Mouse (Mus musculus) heart, adult 8-10 months (tissue): Measurements from ENCODE around the gene Hoxb8. TPM values are rescaled to one million over a fixed set of nuclear protein-coding genes. Genes with fewer than 3 reads are reported as not detected.

Source experiments
- DNase-seq: peaks from one replicate; pipeline ENCODE4 v3.0.0; 2022; ENCODE audit warnings: low spot score
- total RNA-seq, 4 experiments: library from RNA; stranded (reverse); gene quantifications; 2 replicates each; pipeline ENCODE4 v1.2.4; 2022

Gene Hoxb8
- total RNA-seq, 4 experiments from 2014 or later = not detected

GRCm38 (mm10) chr11:96314671-96315343 lies 33.1 kb downstream of the Hoxb8 start:
- DNase-seq = no peak

GRCm38 (mm10) chr11:96315344-96315681 lies 33.6 kb downstream of the Hoxb8 start:
- DNase-seq = no peak

- no peak for DNase-seq
Measured at GRCm38 (mm10) chr11:96316696-96317607, 35.2 kb downstream of the Hoxb8 start.

GRCm38 (mm10) chr11:96317608-96318367 lies 36.1 kb downstream of the Hoxb8 start, which contains the start of gene Hoxb4:
TSS of gene Hoxb4 (plus strand) at chr11:96318267.
- DNase-seq = no peak

GRCm38 (mm10) chr11:96318368-96319070 lies 36.8 kb downstream of the Hoxb8 start:
- DNase-seq = peak; percentile 67

- DNase-seq = no peak
Measured at GRCm38 (mm10) chr11:96319071-96319902, 37.6 kb downstream of the Hoxb8 start.

GRCm38 (mm10) chr11:96319910-96320309 lies 38.2 kb downstream of the Hoxb8 start:
- DNase-seq = no peak

- no peak for DNase-seq
Measured at GRCm38 (mm10) chr11:96320688-96321087, 39.0 kb downstream of the Hoxb8 start.

GRCm38 (mm10) chr11:96321846-96322245 lies 40.1 kb downstream of the Hoxb8 start:
- DNase-seq = no peak

GRCm38 (mm10) chr11:96322738-96323137 lies 41.0 kb downstream of the Hoxb8 start:
- DNase-seq = no peak

- no peak for DNase-seq
Measured at GRCm38 (mm10) chr11:96323154-96323553, 41.4 kb downstream of the Hoxb8 start, which contains the start of gene Hoxb3. TSS of gene Hoxb3 (plus strand) at chr11:96323326.

- no peak for DNase-seq
Measured at GRCm38 (mm10) chr11:96324125-96324524, 42.4 kb downstream of the Hoxb8 start.

GRCm38 (mm10) chr11:96324965-96325364 lies 43.3 kb downstream of the Hoxb8 start:
- no peak for DNase-seq

- DNase-seq = no peak
Measured at GRCm38 (mm10) chr11:96325747-96326212, 44.1 kb downstream of the Hoxb8 start.

GRCm38 (mm10) chr11:96326705-96327104 lies 45.0 kb downstream of the Hoxb8 start:
- no peak for DNase-seq

- DNase-seq = no peak
Measured at GRCm38 (mm10) chr11:96327122-96327521, 45.4 kb downstream of the Hoxb8 start.

GRCm38 (mm10) chr11:96327750-96328149 lies 46.0 kb downstream of the Hoxb8 start:
- DNase-seq = no peak

GRCm38 (mm10) chr11:96328605-96329004 lies 46.9 kb downstream of the Hoxb8 start:
- DNase-seq = no peak

- no peak for DNase-seq
Measured at GRCm38 (mm10) chr11:96332105-96332504, 50.4 kb downstream of the Hoxb8 start.

- no peak for DNase-seq
Measured at GRCm38 (mm10) chr11:96332618-96333032, 50.9 kb downstream of the Hoxb8 start.
